Mouse (Mus musculus) embryo, embryonic 9.5 days (tissue): ENCODE results near the gene Lipt2.

ENCODE experiments used
- DNase-seq: peaks from one replicate; pipeline ENCODE4 v3.0.0-alpha.2; 2017; ENCODE audit errors: extremely low spot score

Gene Lipt2

GRCm38 (mm10) chr7:100170756-100171155, 11.7 kb downstream of the Lipt2 start:
- DNase-seq: no peak

GRCm38 (mm10) chr7:100176269-100176668, 17.2 kb downstream of the Lipt2 start, which contains the start of gene Kcne3:
TSS of gene Kcne3 (plus strand) at chr7:100176502.
- no peak for DNase-seq

GRCm38 (mm10) chr7:100178016-100178890, 19.2 kb downstream of the Lipt2 start:
- DNase-seq: peak; percentile 56

- no peak for DNase-seq
Measured at GRCm38 (mm10) chr7:100178891-100179233, 19.8 kb downstream of the Lipt2 start.

- DNase-seq: no peak
Measured at GRCm38 (mm10) chr7:100179394-100179793, 20.3 kb downstream of the Lipt2 start.

GRCm38 (mm10) chr7:100179836-100180407, 20.8 kb downstream of the Lipt2 start:
- no peak for DNase-seq

- DNase-seq: no peak
Measured at GRCm38 (mm10) chr7:100181176-100181575, 22.1 kb downstream of the Lipt2 start.

- DNase-seq: no peak
Measured at GRCm38 (mm10) chr7:100181614-100182013, 22.5 kb downstream of the Lipt2 start.

GRCm38 (mm10) chr7:100182388-100182787, 23.3 kb downstream of the Lipt2 start:
- no peak for DNase-seq

GRCm38 (mm10) chr7:100187601-100188000, 28.5 kb downstream of the Lipt2 start:
- peak; percentile 44 for DNase-seq

GRCm38 (mm10) chr7:100190167-100190566, 31.1 kb downstream of the Lipt2 start:
- DNase-seq: no peak

- peak; percentile 28 for DNase-seq
Measured at GRCm38 (mm10) chr7:100190778-100191177, 31.7 kb downstream of the Lipt2 start.

GRCm38 (mm10) chr7:100201191-100201590, 42.1 kb downstream of the Lipt2 start:
- DNase-seq: no peak

- DNase-seq: no peak
Measured at GRCm38 (mm10) chr7:100203616-100204015, 44.5 kb downstream of the Lipt2 start.

- DNase-seq: no peak
Measured at GRCm38 (mm10) chr7:100204871-100205270, 45.8 kb downstream of the Lipt2 start.

- no peak for DNase-seq
Measured at GRCm38 (mm10) chr7:100206144-100206543, 47.1 kb downstream of the Lipt2 start.

- DNase-seq: no peak
Measured at GRCm38 (mm10) chr7:100207886-100208285, 48.8 kb downstream of the Lipt2 start.
